Mouse (Mus musculus) retina, postnatal 1 day (tissue): ENCODE data around the gene Fgfr2.
A peak's percentile ranks its signal among the peaks of the same experiment; 100 is the strongest.
"Not testable (repeated sequence)": the region's sequence is repeated elsewhere in the genome, so short reads cannot be mapped to it uniquely, and the experiment has no call there.

ENCODE experiments used
- DNase-seq: peaks from one replicate; pipeline ENCODE4 v3.0.0-alpha.2; 2012

Fgfr2 gene

GRCm38 (mm10) chr7:130692943-130693799, 2430.0 kb downstream of the Fgfr2 start:
- peak; percentile 46 for DNase-seq

GRCm38 (mm10) chr7:130692392-130692942, 2430.7 kb downstream of the Fgfr2 start:
- peak; percentile 92 for DNase-seq

- DNase-seq: no peak
These were observed 2431.2 kb downstream of the Fgfr2 start for GRCm38 (mm10) chr7:130691931-130692330.

- no peak for DNase-seq
These were observed 2432.3 kb downstream of the Fgfr2 start for GRCm38 (mm10) chr7:130690869-130691268.

- no peak for DNase-seq
These were observed 2434.5 kb downstream of the Fgfr2 start for GRCm38 (mm10) chr7:130688601-130689000.

GRCm38 (mm10) chr7:130681798-130682197, 2441.4 kb downstream of the Fgfr2 start:
- DNase-seq: no peak

GRCm38 (mm10) chr7:130678414-130678813, 2444.7 kb downstream of the Fgfr2 start:
- DNase-seq: no peak

- peak; percentile 32 for DNase-seq
These were observed 2445.4 kb downstream of the Fgfr2 start for GRCm38 (mm10) chr7:130677541-130678274.

DNA sequence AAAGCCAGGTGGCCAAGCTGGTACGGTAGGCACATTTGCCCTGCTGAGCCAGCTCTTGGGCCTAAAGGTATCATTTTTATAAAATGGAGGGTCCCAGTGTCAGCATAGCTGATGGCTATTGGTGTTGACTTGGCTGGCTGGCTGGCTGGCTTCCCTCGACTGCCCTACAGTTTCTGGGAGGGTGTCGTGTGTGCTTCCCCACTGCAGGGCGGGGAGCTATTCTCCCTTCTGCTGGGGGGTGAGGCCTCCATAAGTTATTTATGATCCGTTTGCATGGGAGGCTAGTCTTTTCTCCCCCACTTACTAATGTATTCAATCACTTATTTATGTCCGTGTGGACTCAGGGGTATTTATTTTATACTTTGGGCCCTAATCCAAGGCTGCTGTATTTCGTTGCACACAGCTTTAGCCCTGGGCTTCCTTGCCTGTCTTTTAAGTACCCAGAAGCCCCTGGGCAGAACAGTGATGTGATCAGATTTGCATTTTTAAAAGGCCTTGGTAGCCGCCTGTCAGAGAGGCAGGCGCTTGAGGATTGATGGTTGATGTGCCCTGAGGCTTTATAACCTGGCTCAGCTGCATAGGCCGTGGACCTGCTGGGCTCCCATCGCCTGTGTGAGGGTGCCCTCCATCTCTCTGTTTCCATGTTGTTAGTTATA, 2446.1 kb downstream of the Fgfr2 start:
- DNase-seq: peak; percentile 64

- no peak for DNase-seq
These were observed 2448.6 kb downstream of the Fgfr2 start for GRCm38 (mm10) chr7:130674526-130674925.

DNA sequence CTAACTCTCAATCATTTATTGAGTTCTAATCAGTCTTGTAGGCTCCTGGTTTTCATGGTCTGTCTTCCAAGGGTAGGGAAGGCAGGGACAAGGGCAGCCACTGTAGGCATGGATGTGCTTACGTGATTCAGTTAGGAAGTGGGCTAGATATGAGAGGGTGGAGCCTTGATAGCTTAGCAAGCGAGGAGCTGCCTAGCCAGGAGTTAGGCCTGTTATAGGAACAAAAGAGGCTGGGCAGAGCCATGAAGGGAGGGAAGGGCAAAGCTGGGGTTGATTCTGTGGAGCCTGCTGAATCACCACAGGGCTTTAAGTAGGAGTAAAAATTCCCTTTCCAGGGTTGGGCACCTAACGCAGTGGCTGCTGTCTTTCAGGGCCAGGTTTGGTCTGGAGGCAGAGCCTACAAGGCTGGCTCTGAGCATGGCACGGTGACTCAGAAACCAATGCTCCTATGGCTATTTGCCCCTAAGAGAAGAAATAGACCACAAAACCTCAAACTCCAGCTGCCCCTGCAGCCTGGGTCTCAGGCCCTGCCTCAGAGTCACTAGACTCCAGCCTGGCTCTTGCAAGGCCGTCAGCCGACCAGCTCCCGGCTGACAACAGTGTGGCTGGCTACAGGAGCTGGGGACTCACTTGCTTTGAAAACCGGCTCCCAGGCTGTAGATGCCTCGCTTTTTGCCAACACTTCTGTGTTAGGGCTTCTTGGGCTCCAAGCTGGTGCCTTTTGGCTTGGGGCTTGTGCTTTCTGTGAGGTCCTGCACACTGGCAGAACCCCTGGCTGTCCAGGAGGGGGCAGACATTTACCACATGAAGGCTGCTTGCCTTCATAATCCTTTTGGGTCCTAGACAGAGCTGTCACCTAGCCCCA, 2449.7 kb downstream of the Fgfr2 start:
- peak; percentile 80 for DNase-seq

- DNase-seq: peak; percentile 36
These were observed 2451.8 kb downstream of the Fgfr2 start for GRCm38 (mm10) chr7:130671301-130671700.

GRCm38 (mm10) chr7:130670358-130670757, 2452.8 kb downstream of the Fgfr2 start:
- no peak for DNase-seq

- peak; percentile 84 for DNase-seq
These were observed 2453.7 kb downstream of the Fgfr2 start for GRCm38 (mm10) chr7:130669370-130669881.

DNA sequence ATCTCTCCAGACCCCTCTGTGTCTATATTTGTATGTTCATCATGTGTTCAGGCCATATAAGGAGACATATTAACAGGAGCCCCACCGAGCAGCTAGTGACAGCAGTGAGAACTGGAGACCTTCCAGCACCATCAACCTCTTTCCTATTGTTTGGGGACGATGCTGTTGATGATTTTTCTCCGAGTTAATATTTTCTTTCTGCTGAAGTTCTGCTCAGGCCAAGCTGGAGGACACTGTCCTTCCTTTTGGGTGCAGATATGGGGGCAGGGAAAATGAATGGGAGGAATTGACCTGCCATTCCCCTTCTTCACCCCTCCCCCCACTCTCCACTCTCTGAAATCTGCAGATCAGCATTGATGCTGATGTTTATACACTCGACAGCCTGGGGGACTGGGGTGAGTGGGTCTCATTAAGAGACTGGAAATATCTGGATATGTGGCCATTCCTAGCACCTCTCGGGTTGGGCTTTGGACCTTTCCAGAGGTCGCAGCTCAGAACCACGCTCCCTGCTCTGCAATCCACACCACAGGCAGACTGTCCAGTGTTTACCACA, 2454.3 kb downstream of the Fgfr2 start:
- peak; percentile 59 for DNase-seq

GRCm38 (mm10) chr7:130668013-130668412, 2455.1 kb downstream of the Fgfr2 start:
- not testable (repeated sequence) for DNase-seq

DNA sequence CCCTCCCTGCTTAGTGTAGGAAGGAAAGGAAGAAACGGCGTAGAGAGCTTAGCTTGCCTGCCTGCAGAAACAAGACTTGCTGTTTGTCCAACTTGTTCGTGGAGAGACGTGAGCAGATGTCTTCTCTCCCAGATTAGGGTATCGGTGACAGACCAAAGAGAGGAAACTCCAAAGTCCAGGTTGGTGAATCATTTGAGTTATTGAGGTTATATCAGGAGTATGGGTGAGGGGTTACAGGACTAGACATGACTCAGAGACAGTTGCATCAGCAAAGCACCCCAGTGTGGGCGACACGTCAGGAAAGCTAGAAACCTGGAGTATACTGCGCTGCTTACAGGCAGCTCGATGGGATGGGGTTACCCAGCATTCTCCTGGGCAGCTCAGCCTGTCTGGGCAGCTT, 2457.8 kb downstream of the Fgfr2 start:
- DNase-seq: no peak

DNA sequence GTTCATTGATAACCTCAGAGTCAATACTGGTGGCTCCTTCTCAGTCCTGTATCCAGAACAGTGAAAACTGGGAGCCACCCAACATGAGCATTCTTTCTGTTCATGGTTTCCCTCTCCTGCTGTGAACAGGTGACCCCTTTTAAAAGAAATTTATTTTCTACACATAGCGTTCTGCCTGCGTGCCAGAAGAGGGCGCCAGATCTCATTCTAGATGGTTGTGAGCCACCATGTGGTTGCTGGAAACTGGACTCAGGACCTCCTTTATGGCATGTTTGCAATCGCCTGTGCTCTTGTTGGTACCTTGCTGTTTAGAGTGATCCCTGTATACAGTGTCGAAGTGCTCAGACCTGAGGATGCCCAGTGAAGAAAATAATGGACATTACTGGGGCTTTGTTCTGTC, 2458.5 kb downstream of the Fgfr2 start:
- DNase-seq: no peak

- DNase-seq: no peak
These were observed 2459.1 kb downstream of the Fgfr2 start for GRCm38 (mm10) chr7:130664037-130664436.

- no peak for DNase-seq
These were observed 2460.3 kb downstream of the Fgfr2 start for GRCm38 (mm10) chr7:130662869-130663268.

- peak; percentile 47 for DNase-seq
These were observed 2460.9 kb downstream of the Fgfr2 start for GRCm38 (mm10) chr7:130662250-130662649.

- no peak for DNase-seq
These were observed 2464.0 kb downstream of the Fgfr2 start for GRCm38 (mm10) chr7:130659129-130659528.
